Mouse (Mus musculus) limb, embryonic 10.5 days (tissue): ENCODE data around the gene Kcnt2. TPM values are rescaled to one million over a fixed set of nuclear protein-coding genes. Genes with fewer than 3 reads are reported as not detected.

Source experiments
- DNase-seq: peaks from one replicate; pipeline ENCODE4 v3.0.0-alpha.2; 2017; ENCODE audit warnings: low spot score
- H3K27ac ChIP-seq: fragments of 300-500 bp; sonication (generic); 2 replicates; pipeline ENCODE4 v1.5.1; 2016; ENCODE audit warnings: mild to moderate bottlenecking
- H3K27me3 ChIP-seq: fragments of 300-500 bp; sonication (generic); 2 replicates; pipeline ENCODE4 v1.6.1; 2016; ENCODE audit warnings: low read depth, mild to moderate bottlenecking; ENCODE audit not compliant: poor library complexity, severe bottlenecking
- H3K36me3 ChIP-seq: fragments of 300-500 bp; sonication (generic); 2 replicates; pipeline ENCODE4 v1.6.1; 2016; ENCODE audit warnings: mild to moderate bottlenecking, moderate library complexity
- H3K4me1 ChIP-seq: fragments of 300-500 bp; sonication (generic); 2 replicates; pipeline ENCODE4 v1.6.1; 2016
- H3K4me3 ChIP-seq: fragments of 300-500 bp; sonication (generic); 2 replicates; pipeline ENCODE4 v1.5.1; 2016; ENCODE audit warnings: mild to moderate bottlenecking, moderate library complexity
- H3K9me3 ChIP-seq: fragments of 300-500 bp; sonication (generic); replicated peaks from 2 replicates; pipeline ENCODE4 v1.6.1; 2016; ENCODE audit warnings: mild to moderate bottlenecking
- WGBS: fragments of 180-500 bp; shearing (Covaris S2); methylation state at CpG from one replicate; pipeline ENCODE4 v1.1.7; 2016; 5-methylcytosine and 5-hydroxymethylcytosine counted together
- polyA plus RNA-seq: library from polyadenylated mRNA; unstranded; fragments of >200 nt; fragmentation: Nextera tagmentation; extraction: Ambion mirVana; gene quantifications from 2 replicates; pipeline ENCODE4 v1.2.1, GENCODE M21; 2016

Kcnt2 gene
- polyA plus RNA-seq, 1 experiment from 2014 or later = 1.1 TPM

DNA sequence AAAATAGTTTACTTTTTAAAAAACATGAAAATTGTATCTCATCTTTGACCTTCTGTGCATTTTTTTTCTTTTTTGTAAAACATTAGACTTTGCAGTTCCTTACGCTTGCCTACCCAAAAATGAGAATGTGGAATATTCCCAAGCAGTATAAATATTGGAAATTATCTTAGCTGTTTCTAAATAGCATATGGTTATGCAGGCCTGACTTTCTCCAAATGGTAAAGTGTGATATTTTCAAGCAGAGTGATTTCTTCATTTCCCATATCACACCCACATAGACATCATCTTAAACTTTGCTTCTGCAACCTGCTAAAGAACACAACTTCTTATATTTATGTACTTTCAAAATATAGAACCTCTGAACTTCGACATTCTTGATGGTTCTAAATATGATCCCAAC lies 210.9 kb downstream of the Kcnt2 start:
- DNase-seq = no peak
- H3K9me3 ChIP-seq = no peaks in the 10 kb centered on the region
- no peaks in the 10 kb centered on the region for H3K36me3 ChIP-seq
- no peak overlapping the region for H3K27ac ChIP-seq
- H3K4me3 ChIP-seq = no peak overlapping the region
- H3K27me3 ChIP-seq = no peaks in the 10 kb centered on the region
- H3K4me1 ChIP-seq = no peaks in the 10 kb centered on the region
- 86% methylated on average over 2 of the region's 2 CpGs for WGBS

DNA sequence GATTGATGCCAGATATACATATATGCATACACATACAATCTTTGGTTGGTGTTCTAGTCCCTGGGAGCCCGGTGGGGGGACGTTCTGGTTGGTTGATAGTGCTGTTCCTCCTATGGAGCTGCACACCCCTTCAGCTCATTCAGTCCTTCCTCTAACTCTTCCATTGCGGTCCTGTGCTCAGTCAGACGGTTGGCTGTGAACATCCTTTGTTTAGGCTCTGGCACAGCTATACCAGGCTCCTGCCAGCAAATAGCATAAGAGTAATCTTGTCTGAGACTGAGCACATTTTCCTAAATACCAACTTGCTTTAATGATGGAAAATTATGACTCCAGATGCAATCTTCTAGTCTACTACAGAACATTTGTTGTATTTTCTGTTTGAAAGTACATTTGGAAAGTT lies 222.4 kb downstream of the Kcnt2 start:
- no peak for DNase-seq
- Histone ChIP-seq H3K36me3 (no peaks in the 10 kb centered on the region), H3K9me3 (no peaks in the 10 kb centered on the region), H3K4me3 (no peak overlapping the region), H3K4me1 (no peaks in the 10 kb centered on the region), H3K27me3 (no peaks in the 10 kb centered on the region), H3K27ac (no peak overlapping the region)
- 88% methylated on average over 4 of the region's 4 CpGs for WGBS

DNA sequence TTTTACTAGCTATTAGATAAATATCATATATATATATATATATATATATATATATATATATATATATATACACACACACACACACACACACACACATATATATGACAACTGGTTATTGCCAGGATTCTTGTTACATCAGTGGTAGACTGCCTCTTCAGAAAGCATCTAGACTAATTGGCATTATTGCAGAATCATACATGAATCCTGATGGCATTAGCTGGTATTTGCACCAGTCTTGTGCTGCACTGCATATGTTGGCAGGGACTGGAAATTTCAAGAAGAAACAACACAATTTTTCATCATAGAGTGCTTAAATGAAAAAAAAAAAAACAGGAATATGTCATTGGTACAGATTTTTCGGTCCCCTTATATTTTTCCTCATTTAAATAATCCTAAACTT lies 223.6 kb downstream of the Kcnt2 start:
- Histone ChIP-seq H3K36me3 (no peaks in the 10 kb centered on the region), H3K4me3 (no peak overlapping the region), H3K27me3 (no peaks in the 10 kb centered on the region), H3K9me3 (no peaks in the 10 kb centered on the region), H3K4me1 (no peaks in the 10 kb centered on the region), H3K27ac (no peak overlapping the region)
- DNase-seq = no peak
- WGBS = 94% methylated on average over 1 of the region's 1 CpGs

DNA sequence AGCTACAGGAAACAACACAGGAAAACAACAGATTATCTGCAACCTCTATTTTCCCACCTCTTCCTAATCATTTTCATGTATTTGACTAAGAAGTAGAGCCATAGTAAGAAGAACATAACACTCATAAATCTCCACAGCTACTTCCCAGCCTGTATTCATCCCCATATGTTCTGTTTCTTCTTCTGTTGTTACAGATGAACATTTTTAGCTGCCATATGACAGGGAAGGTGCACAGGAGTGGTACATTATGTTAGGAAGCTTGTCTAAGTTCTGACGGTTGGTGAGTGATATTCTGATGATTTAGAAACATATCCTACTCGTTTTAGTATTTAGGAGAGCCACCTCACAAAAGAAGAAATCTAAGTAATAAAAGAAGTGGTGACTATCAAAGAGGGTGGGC lies 231.0 kb downstream of the Kcnt2 start:
- WGBS = 77% methylated on average over 2 of the region's 2 CpGs
- Histone ChIP-seq H3K36me3 (no peaks in the 10 kb centered on the region), H3K9me3 (no peaks in the 10 kb centered on the region), H3K27me3 (no peaks in the 10 kb centered on the region), H3K4me1 (no peaks in the 10 kb centered on the region), H3K4me3 (no peak overlapping the region), H3K27ac (no peak overlapping the region)
- no peak for DNase-seq

DNA sequence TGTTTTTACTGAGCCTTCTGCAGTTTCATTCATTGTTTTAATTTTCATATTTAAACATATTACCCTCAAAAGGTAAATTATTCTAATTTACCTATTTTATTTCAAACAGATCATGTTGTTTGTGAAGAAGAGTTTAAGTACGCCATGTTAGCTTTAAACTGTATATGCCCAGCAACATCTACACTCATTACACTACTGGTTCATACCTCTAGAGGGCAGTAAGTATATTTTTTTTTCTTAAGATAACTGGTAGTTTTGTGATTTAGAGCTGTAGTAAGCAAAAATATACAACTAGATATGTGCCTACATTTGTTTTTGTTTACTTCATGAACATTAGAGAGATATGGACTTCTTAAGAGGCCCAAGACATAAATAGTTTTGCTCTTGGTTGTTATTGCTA lies 238.1 kb downstream of the Kcnt2 start:
- WGBS = 85% methylated on average over 1 of the region's 1 CpGs

DNA sequence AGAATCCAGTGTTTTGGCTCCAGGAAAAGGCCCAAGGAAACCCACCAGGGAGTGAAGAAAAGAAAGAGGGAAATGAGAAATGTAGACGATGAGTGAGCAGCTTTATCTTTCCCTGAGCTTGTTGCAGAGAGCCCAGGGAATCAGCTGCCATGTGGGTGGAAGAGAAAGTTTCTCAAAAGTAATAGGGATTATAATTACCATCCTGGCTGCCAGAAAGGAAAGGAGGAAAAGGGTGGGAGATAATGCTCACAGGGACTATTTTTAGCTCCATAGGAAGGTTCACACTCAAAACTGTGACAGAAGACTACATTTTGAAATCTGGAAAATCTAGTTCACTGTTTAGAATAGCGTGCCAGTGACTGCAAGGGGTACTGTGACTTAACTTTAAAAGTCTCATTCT lies 243.9 kb downstream of the Kcnt2 start:
- Histone ChIP-seq H3K9me3 (no peaks in the 10 kb centered on the region), H3K27me3 (no peaks in the 10 kb centered on the region), H3K27ac (no peak overlapping the region), H3K4me1 (no peaks in the 10 kb centered on the region), H3K36me3 (no peaks in the 10 kb centered on the region), H3K4me3 (no peak overlapping the region)
- WGBS = 84% methylated on average over 2 of the region's 2 CpGs
- no peak for DNase-seq

More for the DNA sequence above, 238.1 kb downstream of the Kcnt2 start:
- H3K4me3 ChIP-seq = no peak overlapping the region
- H3K27me3 ChIP-seq = no peaks in the 10 kb centered on the region
- H3K4me1 ChIP-seq = no peaks in the 10 kb centered on the region
- no peak overlapping the region for H3K27ac ChIP-seq
- no peaks in the 10 kb centered on the region for H3K9me3 ChIP-seq
- no peaks in the 10 kb centered on the region for H3K36me3 ChIP-seq
- DNase-seq = no peak

DNA sequence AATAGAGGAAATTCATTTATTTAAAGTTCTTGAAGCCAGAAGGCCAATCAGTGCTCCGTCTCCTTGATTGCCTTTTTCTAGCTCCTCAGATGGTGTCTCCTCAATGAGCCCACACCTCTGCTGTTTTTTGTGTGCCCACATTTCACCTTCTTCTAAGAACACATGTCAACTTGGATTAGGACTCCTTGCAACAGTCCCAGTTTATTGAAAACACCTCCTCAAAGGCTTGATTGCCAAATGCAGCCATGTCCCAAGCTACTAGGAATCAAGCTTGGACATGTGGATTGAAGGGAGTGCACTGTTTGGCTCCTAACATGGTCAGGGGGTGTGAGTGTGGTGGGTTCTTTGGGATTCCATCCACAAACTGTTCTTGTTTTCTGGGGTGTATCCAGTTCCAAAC lies 245.4 kb downstream of the Kcnt2 start:
- Histone ChIP-seq H3K9me3 (no peaks in the 10 kb centered on the region), H3K27ac (no peak overlapping the region), H3K4me3 (no peak overlapping the region), H3K36me3 (no peaks in the 10 kb centered on the region), H3K27me3 (no peaks in the 10 kb centered on the region), H3K4me1 (no peaks in the 10 kb centered on the region)
- 94% methylated on average over 1 of the region's 1 CpGs for WGBS
- no peak for DNase-seq

DNA sequence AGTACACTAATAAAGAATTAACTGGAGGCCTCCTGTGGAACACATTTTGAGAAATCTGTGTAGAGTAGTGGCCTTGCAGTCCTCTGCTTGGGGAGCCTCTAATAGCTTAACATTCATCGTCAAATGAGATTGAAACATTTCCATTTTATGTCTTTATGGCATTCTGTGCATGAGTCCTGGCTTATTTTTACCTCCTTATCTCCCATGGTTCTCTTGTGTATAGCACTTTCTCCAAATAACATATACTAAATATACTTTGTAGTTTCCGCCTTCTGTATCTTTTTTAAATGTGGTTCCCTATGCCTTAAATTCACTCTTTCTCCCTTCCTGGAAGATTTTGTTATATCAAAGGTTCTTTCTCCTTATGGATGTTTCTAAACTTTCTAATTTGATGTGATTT lies 246.3 kb downstream of the Kcnt2 start:
- WGBS = 95% methylated on average over 2 of the region's 2 CpGs
- no peak for DNase-seq
- H3K4me1 ChIP-seq = no peaks in the 10 kb centered on the region
- H3K9me3 ChIP-seq = no peaks in the 10 kb centered on the region
- no peaks in the 10 kb centered on the region for H3K27me3 ChIP-seq
- H3K4me3 ChIP-seq = no peak overlapping the region
- H3K36me3 ChIP-seq = no peaks in the 10 kb centered on the region
- no peak overlapping the region for H3K27ac ChIP-seq

DNA sequence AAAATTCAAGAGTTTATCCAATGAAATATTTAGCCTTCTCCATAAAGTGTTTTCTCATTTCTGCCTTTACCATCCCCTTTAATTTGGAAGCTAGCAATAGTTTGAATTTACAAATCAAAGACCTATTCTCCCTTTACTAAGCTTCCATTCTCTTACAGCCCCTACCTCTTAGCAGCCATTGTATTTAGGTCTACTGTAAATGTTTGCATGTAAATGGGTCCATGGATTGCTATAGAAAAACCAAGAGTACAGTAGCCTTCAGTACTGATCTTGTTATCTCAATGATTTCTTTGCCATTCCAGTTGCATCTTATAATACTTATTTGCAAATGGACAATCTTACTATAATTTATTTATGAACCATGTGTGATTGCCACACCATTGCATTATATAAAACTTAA lies 267.5 kb downstream of the Kcnt2 start:
- H3K4me1 ChIP-seq = no peaks in the 10 kb centered on the region
- H3K36me3 ChIP-seq = no peaks in the 10 kb centered on the region
- H3K27ac ChIP-seq = no peak overlapping the region
- DNase-seq = no peak
- H3K4me3 ChIP-seq = no peak overlapping the region
- no peaks in the 10 kb centered on the region for H3K9me3 ChIP-seq
- H3K27me3 ChIP-seq = no peaks in the 10 kb centered on the region

DNA sequence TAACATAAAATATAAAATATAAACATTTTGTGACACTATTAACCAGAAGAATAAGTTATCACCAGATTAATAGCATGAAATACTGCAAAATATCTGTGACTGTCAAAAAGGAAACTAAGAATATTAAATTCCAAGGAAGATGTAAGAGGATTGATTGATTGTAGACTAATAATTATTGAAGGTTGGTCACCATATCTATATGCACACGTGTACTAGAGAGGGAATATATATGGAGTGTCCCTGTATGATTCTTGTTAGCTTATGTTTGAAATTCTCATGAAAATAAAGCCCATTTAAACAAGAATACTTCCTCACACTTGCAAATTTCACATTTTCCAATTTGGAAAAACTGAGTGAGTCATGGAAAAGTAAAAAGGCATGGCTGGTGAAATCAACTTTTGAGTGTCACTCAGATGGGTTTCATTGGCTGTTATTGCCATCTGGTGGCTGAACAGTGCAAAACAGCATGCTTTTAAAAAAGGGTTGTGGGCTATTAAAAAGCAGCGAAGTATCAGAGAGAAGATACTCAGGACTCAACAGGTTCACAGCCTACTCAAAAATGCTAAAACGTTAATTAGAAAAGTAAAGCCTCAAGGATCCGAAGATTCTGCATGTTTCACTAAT lies 285.4 kb downstream of the Kcnt2 start:
- DNase-seq = peak; percentile 46
- Histone ChIP-seq H3K4me1 (no peaks in the 10 kb centered on the region), H3K36me3 (no peaks in the 10 kb centered on the region), H3K9me3 (no peaks in the 10 kb centered on the region), H3K27me3 (no peaks in the 10 kb centered on the region), H3K4me3 (no peak overlapping the region), H3K27ac (no peak overlapping the region)
- WGBS = 44% methylated on average over 4 of the region's 4 CpGs

DNA sequence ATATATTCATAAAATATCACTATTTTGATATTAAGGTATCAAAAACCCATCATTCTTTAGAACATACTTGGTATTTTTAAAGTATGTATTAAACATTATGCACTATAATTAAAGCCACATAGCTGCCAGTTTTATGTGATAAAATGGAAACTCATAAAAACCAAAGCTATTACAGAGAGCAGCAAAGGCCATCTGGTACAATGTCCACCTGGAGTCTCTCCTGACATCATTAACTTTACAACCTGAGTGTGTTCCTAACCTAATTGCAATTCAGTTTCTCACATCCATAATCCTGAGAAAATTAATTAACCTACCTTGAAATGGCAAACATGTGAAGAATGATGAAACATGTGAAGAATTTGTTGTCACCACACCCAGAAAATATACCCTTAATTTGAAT lies 288.9 kb downstream of the Kcnt2 start:
- H3K27me3 ChIP-seq = no peaks in the 10 kb centered on the region
- H3K4me1 ChIP-seq = no peaks in the 10 kb centered on the region
- no peak for DNase-seq
- no peak overlapping the region for H3K27ac ChIP-seq
- no peak overlapping the region for H3K4me3 ChIP-seq
- no peaks in the 10 kb centered on the region for H3K9me3 ChIP-seq
- H3K36me3 ChIP-seq = no peaks in the 10 kb centered on the region

DNA sequence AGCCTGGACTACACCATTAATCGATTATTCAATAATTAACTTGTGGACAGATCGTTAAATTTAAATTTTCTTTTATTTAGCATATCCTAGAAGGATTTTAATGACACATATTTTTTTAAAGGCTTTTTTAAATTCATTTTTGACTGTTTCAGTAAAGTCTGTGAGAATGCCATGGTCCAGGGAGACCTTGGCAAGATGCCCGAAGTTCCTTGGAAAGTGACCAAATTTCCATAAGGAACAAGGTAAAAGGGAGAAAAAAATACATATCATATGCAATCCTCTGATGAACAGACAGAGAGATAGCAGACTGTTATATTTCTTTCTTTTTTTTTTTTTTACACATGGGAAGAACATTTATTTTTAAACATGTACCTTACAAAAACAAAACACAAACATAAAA lies 296.1 kb downstream of the Kcnt2 start:
- Histone ChIP-seq H3K36me3 (no peaks in the 10 kb centered on the region), H3K4me3 (no peak overlapping the region), H3K27me3 (no peaks in the 10 kb centered on the region), H3K9me3 (no peaks in the 10 kb centered on the region), H3K4me1 (no peaks in the 10 kb centered on the region), H3K27ac (no peak overlapping the region)
- no peak for DNase-seq
- WGBS = 90% methylated on average over 3 of the region's 3 CpGs

DNA sequence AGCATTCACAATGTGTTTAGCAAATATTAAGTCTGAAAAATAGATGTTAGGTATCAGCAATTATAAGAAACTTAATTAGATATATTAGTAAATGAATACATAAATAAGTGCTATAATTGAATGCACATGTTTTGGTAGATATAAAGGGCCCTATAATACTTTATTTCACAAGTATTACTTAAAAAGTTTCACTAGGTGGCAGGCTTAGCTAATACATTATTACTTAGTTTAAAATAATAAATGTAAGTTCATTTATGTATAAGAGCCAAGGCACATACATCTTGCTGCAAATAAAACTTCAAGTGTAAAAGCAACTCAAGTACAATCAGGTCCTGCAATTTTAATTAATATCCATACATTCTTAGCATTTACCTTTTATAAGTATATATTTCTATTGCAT lies 302.8 kb downstream of the Kcnt2 start:
- Histone ChIP-seq H3K4me1 (no peaks in the 10 kb centered on the region), H3K27me3 (no peaks in the 10 kb centered on the region), H3K36me3 (no peaks in the 10 kb centered on the region), H3K27ac (no peak overlapping the region), H3K4me3 (no peak overlapping the region), H3K9me3 (no peaks in the 10 kb centered on the region)
- DNase-seq = no peak

DNA sequence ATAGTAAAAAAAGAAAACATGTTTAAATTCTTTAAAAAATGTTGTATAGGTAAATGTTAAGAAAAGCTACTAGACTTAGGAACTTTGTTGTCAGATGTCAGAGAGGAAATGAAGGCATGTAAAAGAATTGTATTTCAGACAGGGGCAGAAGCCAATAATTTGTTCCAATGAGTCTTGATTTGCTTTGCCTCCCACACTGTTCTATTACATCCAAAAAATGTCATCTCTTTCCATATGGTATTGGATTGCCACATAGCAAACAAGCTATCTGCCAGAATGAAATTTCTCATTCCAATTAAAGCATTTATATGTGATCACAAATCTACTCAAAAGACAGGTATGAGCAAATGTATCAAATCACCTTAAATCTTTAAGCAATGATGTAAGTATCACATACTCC lies 314.8 kb downstream of the Kcnt2 start:
- H3K4me3 ChIP-seq = no peak overlapping the region
- H3K36me3 ChIP-seq = no peaks in the 10 kb centered on the region
- DNase-seq = no peak
- no peaks in the 10 kb centered on the region for H3K27me3 ChIP-seq
- H3K4me1 ChIP-seq = no peaks in the 10 kb centered on the region
- no peak overlapping the region for H3K27ac ChIP-seq
- H3K9me3 ChIP-seq = no peaks in the 10 kb centered on the region
